Mouse (Mus musculus) ES-E14 (cell line): ENCODE measurements around the gene Hlcs. TPM values are rescaled to one million over a fixed set of nuclear protein-coding genes. Genes with fewer than 3 reads are reported as not detected.

Experiments used
- DNase-seq: peaks from one replicate; pipeline ENCODE4 v3.0.0-alpha.2; 2013; ENCODE audit warnings: low read depth, low spot score
- H3K27ac ChIP-seq: 2 replicates; pipeline ENCODE4 v1.5.1; 2012; ENCODE audit warnings: low read depth, mild to moderate bottlenecking, low read length, moderate library complexity, mixed read lengths; ENCODE audit not compliant: poor library complexity, insufficient read depth, severe bottlenecking
- H3K36me3 ChIP-seq: 2 replicates; pipeline ENCODE4 v1.6.1; 2012; ENCODE audit warnings: mild to moderate bottlenecking, low read length, moderate library complexity, mixed read lengths; ENCODE audit not compliant: control insufficient read depth, poor library complexity, insufficient read depth, severe bottlenecking
- H3K4me1 ChIP-seq, 2 experiments: fragments of 150-350 bp in 1 of 2; sonication (generic) in 1 of 2; 2 replicates each; pipeline ENCODE4 v1.6.1; 2012; ENCODE audit warnings: low read length in 2 of 2, mild to moderate bottlenecking in 1 of 2, mixed read lengths in 1 of 2; ENCODE audit not compliant: control insufficient read depth in 2 of 2, insufficient read depth in 2 of 2, poor library complexity in 1 of 2
- H3K4me3 ChIP-seq, 2 experiments: fragments of 150-350 bp in 1 of 2; sonication (generic) in 1 of 2; 2 replicates each; pipeline ENCODE4 v1.5.1; 2012; ENCODE audit warnings: low read length in 2 of 2, low read depth in 1 of 2, mild to moderate bottlenecking in 1 of 2, mixed read lengths in 1 of 2; ENCODE audit not compliant: insufficient read depth in 1 of 2, poor library complexity in 1 of 2, severe bottlenecking in 1 of 2
- H3K9ac ChIP-seq: 2 replicates; pipeline ENCODE4 v1.6.1; 2012; ENCODE audit warnings: low read depth, mild to moderate bottlenecking, low read length, mixed read lengths; ENCODE audit not compliant: poor library complexity, insufficient read depth, severe bottlenecking
- H3K9me3 ChIP-seq: fragments of 150-350 bp; sonication (generic); 2 replicates; pipeline ENCODE4 v1.6.1; 2012; ENCODE audit warnings: low read depth, mild to moderate bottlenecking, low read length; ENCODE audit not compliant: control insufficient read depth, insufficient read depth
- CHD2 ChIP-seq: IDR thresholded peaks from 2 replicates; pipeline ENCODE4 v1.6.1; 2014; ENCODE audit warnings: mild to moderate bottlenecking, low read depth, low read length, inconsistent platforms
- HCFC1 ChIP-seq: IDR thresholded peaks from 2 replicates; pipeline ENCODE4 v1.6.1; 2012; ENCODE audit warnings: low read length, inconsistent platforms, borderline replicate concordance; ENCODE audit not compliant: insufficient read depth
- MAFK ChIP-seq: IDR thresholded peaks from 2 replicates; pipeline ENCODE4 v1.6.1; 2014; ENCODE audit warnings: mild to moderate bottlenecking, low read depth, low read length, inconsistent platforms; ENCODE audit not compliant: insufficient read depth
- ZC3H11A ChIP-seq: IDR thresholded peaks from 2 replicates; pipeline ENCODE4 v1.6.1; 2012; ENCODE audit warnings: low read depth, mild to moderate bottlenecking, inconsistent platforms, low read length, borderline replicate concordance
- ZNF384 ChIP-seq: IDR thresholded peaks from 2 replicates; pipeline ENCODE4 v1.6.1; 2012; ENCODE audit warnings: low read depth, low read length, inconsistent platforms
- in situ Hi-C, 2 experiments: fragments of 600-800 bp; cut with MboI; formaldehyde crosslinking; loops; one replicate each; pipeline ENCODE4 v1.15.1; 2025; ENCODE audit warnings: low sequenced_read_pairs in 2 of 2, inconsistent platforms in 1 of 2; ENCODE audit not compliant: unreplicated experiment in 2 of 2
- total RNA-seq: library from RNA; depleted of rRNA; stranded (reverse); fragments of 300-350 nt; gene quantifications from 2 replicates; pipeline ENCODE4 v1.2.3, GENCODE M21; 2012

The Hlcs gene
- total RNA-seq, 1 experiment, result 5.2 TPM

- in situ Hi-C loops, result no loop called here
- TF ChIP-seq CHD2, result no peak
- no peak for TF ChIP-seq ZNF384
- TF ChIP-seq ZC3H11A, result no peak
- no peak for TF ChIP-seq HCFC1
- TF ChIP-seq MAFK, result no peak
- Histone ChIP-seq H3K4me1 (peaks cover 3 to 8% of the 10 kb centered on the region in 2 experiments; a peak in 1 of 4 replicates), H3K9ac (no peak overlapping the region), H3K27ac (no peak overlapping the region), H3K36me3 (no peaks in the 10 kb centered on the region), H3K4me3 (no peak overlapping the region), H3K9me3 (no peaks in the 10 kb centered on the region)
- DNase-seq, result no peak
Measured at GRCm38 (mm10) chr16:94307526-94307925, 5.8 kb downstream of the Hlcs start.

GRCm38 (mm10) chr16:94303203-94303535 lies 10.2 kb downstream of the Hlcs start:
- TF ChIP-seq HCFC1 (no peak), MAFK (no peak), ZNF384 (no peak), CHD2 (no peak), ZC3H11A (no peak)
- Histone ChIP-seq H3K9ac (0 out of 2 replicates have a peak overlapping the region, but pooled peaks have one; percentile 57), H3K36me3 (no peaks in the 10 kb centered on the region), H3K4me3 (peak overlapping the region; percentile 38 to 41; a peak in 2 of 4 replicates), H3K9me3 (no peaks in the 10 kb centered on the region), H3K4me1 (peaks cover 6 to 10% of the 10 kb centered on the region in 2 experiments; a peak in 2 of 4 replicates), H3K27ac (no peak overlapping the region)
- DNase-seq, result no peak
- in situ Hi-C loops, result no loop called here

GRCm38 (mm10) chr16:94302274-94303202 lies 10.8 kb downstream of the Hlcs start:
- Histone ChIP-seq H3K4me1 (peaks cover 6 to 10% of the 10 kb centered on the region in 2 experiments; a peak in 2 of 4 replicates), H3K36me3 (no peaks in the 10 kb centered on the region), H3K9me3 (no peaks in the 10 kb centered on the region), H3K27ac (no peak overlapping the region), H3K4me3 (peak overlapping the region; percentile 38 to 41), H3K9ac (peak overlapping the region; percentile 57)
- in situ Hi-C loops, result no loop called here
- TF ChIP-seq ZNF384, result no peak
- no peak for TF ChIP-seq CHD2
- no peak for TF ChIP-seq HCFC1
- no peak for TF ChIP-seq ZC3H11A
- no peak for TF ChIP-seq MAFK
- no peak for DNase-seq

DNA sequence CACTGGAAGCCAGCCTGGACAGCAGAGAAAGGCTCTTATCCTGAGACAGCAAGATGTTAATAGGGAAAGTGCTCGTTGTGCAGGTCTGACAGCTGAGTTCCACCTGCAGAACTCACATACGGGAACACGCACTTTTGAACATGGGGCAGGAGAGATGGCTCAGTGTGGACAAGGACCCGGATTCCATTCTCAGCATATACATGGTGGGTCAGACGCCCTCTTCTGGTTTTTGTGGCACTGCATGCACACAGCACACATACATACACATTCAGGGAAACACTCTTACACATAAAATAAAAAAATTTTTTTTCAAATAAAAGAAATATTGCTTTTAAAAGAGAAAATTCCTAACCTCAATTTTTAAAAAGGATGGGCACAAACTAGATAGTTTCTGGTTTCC lies 11.7 kb downstream of the Hlcs start:
- no peak overlapping the region for H3K4me3 ChIP-seq
- H3K9me3 ChIP-seq, result no peaks in the 10 kb centered on the region
- H3K36me3 ChIP-seq, result no peaks in the 10 kb centered on the region
- H3K4me1 ChIP-seq, result peaks cover 6 to 10% of the 10 kb centered on the region in 2 experiments; a peak in 2 of 4 replicates
- TF ChIP-seq ZNF384 (no peak), CHD2 (no peak), ZC3H11A (no peak), HCFC1 (no peak), MAFK (no peak)
- H3K27ac ChIP-seq, result no peak overlapping the region
- in situ Hi-C loops, result no loop called here
- H3K9ac ChIP-seq, result no peak overlapping the region
- DNase-seq, result no peak
